Mouse (Mus musculus) heart, embryonic 13.5 days (tissue): Measurements from ENCODE around the gene 1700024P04Rik. TPM values are rescaled to one million over a fixed set of nuclear protein-coding genes. Genes with fewer than 3 reads are reported as not detected.

ENCODE experiments used
- ATAC-seq: fragments of 200-750 bp; cut with Nextera tagmentation; 2 replicates; pipeline ENCODE4 v1.8.0; 2017; ENCODE audit warnings: moderate TSS enrichment; ENCODE audit not compliant: insufficient number of reproducible peaks, low FRiP score, low TSS enrichment; ENCODE audit errors: extremely low read depth
- H3K27ac ChIP-seq: fragments of 300-500 bp; sonication (generic); replicated peaks from 2 replicates; pipeline ENCODE4 v1.5.1; 2015; ENCODE audit warnings: moderate library complexity, mild to moderate bottlenecking, inconsistent platforms
- H3K27me3 ChIP-seq: fragments of 300-500 bp; sonication (generic); replicated peaks from 2 replicates; pipeline ENCODE4 v1.6.1; 2015; ENCODE audit warnings: mild to moderate bottlenecking, inconsistent platforms
- H3K36me3 ChIP-seq: fragments of 300-500 bp; sonication (generic); 2 replicates; pipeline ENCODE4 v1.6.1; 2015; ENCODE audit warnings: mild to moderate bottlenecking, inconsistent platforms
- H3K4me1 ChIP-seq: fragments of 300-500 bp; sonication (generic); 2 replicates; pipeline ENCODE4 v1.6.1; 2015; ENCODE audit warnings: inconsistent platforms
- H3K4me2 ChIP-seq: fragments of 300-500 bp; sonication (generic); 2 replicates; pipeline ENCODE4 v1.6.1; 2015; ENCODE audit warnings: inconsistent platforms, mild to moderate bottlenecking, moderate library complexity
- H3K4me3 ChIP-seq: fragments of 300-500 bp; sonication (generic); 2 replicates; pipeline ENCODE4 v1.5.1; 2015; ENCODE audit warnings: moderate library complexity, mild to moderate bottlenecking, inconsistent platforms
- H3K9ac ChIP-seq: fragments of 300-500 bp; sonication (generic); 2 replicates; pipeline ENCODE4 v1.6.1; 2015; ENCODE audit warnings: inconsistent platforms, mild to moderate bottlenecking, moderate library complexity
- H3K9me3 ChIP-seq: fragments of 300-500 bp; sonication (generic); 2 replicates; pipeline ENCODE4 v1.6.1; 2016; ENCODE audit warnings: inconsistent platforms
- WGBS: fragments of 180-500 bp; shearing (Covaris S2); methylation state at CpG from one replicate; pipeline ENCODE4 v1.1.7; 2015; ENCODE audit warnings: mixed read lengths; 5-methylcytosine and 5-hydroxymethylcytosine counted together
- polyA plus RNA-seq: library from polyadenylated mRNA; unstranded; fragments of >200 nt; fragmentation: Nextera tagmentation; extraction: Ambion mirVana; gene quantifications from 2 replicates; pipeline ENCODE4 v1.2.1, GENCODE M21; 2015

The 1700024P04Rik gene
- polyA plus RNA-seq, 1 experiment from 2014 or later, result not detected

- Histone ChIP-seq H3K9me3 (no peaks in the 10 kb centered on the region), H3K9ac (no peak overlapping the region), H3K4me3 (no peak overlapping the region), H3K4me2 (no peak overlapping the region), H3K27me3 (no peaks in the 10 kb centered on the region), H3K36me3 (no peaks in the 10 kb centered on the region), H3K27ac (no peak overlapping the region), H3K4me1 (peaks cover 8% of the 10 kb centered on the region; the same call in 1 of the 2 replicates)
- WGBS, result 79% methylated on average over 1 of the region's 1 CpGs
- no peak for ATAC-seq
Measured at GRCm38 (mm10) chr13:98963612-98964011, 20.8 kb downstream of the 1700024P04Rik start.

GRCm38 (mm10) chr13:98958177-98958576, 26.2 kb downstream of the 1700024P04Rik start:
- no peak for ATAC-seq
- no peak overlapping the region for H3K4me2 ChIP-seq
- no peaks in the 10 kb centered on the region for H3K36me3 ChIP-seq
- no peak overlapping the region for H3K27ac ChIP-seq
- WGBS, result 53% methylated on average over 2 of the region's 2 CpGs
- H3K4me3 ChIP-seq, result no peak overlapping the region
- H3K9ac ChIP-seq, result no peak overlapping the region
- peaks cover 12% of the 10 kb centered on the region for H3K4me1 ChIP-seq
- no peaks in the 10 kb centered on the region for H3K9me3 ChIP-seq
- H3K27me3 ChIP-seq, result no peaks in the 10 kb centered on the region

- no peak for ATAC-seq
- Histone ChIP-seq H3K27me3 (no peaks in the 10 kb centered on the region), H3K36me3 (no peaks in the 10 kb centered on the region), H3K9ac (no peak overlapping the region), H3K4me2 (no peak overlapping the region), H3K4me1 (peaks cover 12% of the 10 kb centered on the region), H3K27ac (no peak overlapping the region), H3K4me3 (no peak overlapping the region), H3K9me3 (no peaks in the 10 kb centered on the region)
- WGBS, result 74% methylated on average over 2 of the region's 2 CpGs
Measured at GRCm38 (mm10) chr13:98956209-98956608, 28.2 kb downstream of the 1700024P04Rik start.

- Histone ChIP-seq H3K36me3 (no peaks in the 10 kb centered on the region), H3K27ac (no peak overlapping the region), H3K4me2 (no peak overlapping the region), H3K4me3 (no peak overlapping the region), H3K9me3 (no peaks in the 10 kb centered on the region), H3K9ac (0 out of 2 replicates have a peak overlapping the region, but pooled peaks have one; percentile 5), H3K4me1 (peaks cover 12% of the 10 kb centered on the region), H3K27me3 (no peaks in the 10 kb centered on the region)
- WGBS, result 57% methylated on average over 6 of the region's 6 CpGs
- no peak for ATAC-seq
Measured at GRCm38 (mm10) chr13:98955676-98956075, 28.7 kb downstream of the 1700024P04Rik start.

- WGBS, result 33% methylated on average over 5 of the region's 5 CpGs
- peaks cover 12% of the 10 kb centered on the region for H3K4me1 ChIP-seq
- no peak overlapping the region for H3K4me2 ChIP-seq
- 0 out of 2 replicates have a peak overlapping the region, but pooled peaks have one; percentile 5 for H3K9ac ChIP-seq
- H3K9me3 ChIP-seq, result no peaks in the 10 kb centered on the region
- no peak for ATAC-seq
- no peak overlapping the region for H3K27ac ChIP-seq
- H3K4me3 ChIP-seq, result no peak overlapping the region
- H3K27me3 ChIP-seq, result no peaks in the 10 kb centered on the region
- no peaks in the 10 kb centered on the region for H3K36me3 ChIP-seq
Measured at GRCm38 (mm10) chr13:98955226-98955625, 29.1 kb downstream of the 1700024P04Rik start.

- ATAC-seq, result no peak
- Histone ChIP-seq H3K36me3 (no peaks in the 10 kb centered on the region), H3K9me3 (no peaks in the 10 kb centered on the region), H3K4me3 (no peak overlapping the region), H3K27ac (no peak overlapping the region), H3K4me2 (no peak overlapping the region), H3K27me3 (no peaks in the 10 kb centered on the region), H3K9ac (no peak overlapping the region), H3K4me1 (peaks cover 12% of the 10 kb centered on the region)
- WGBS, result 72% methylated on average over 5 of the region's 5 CpGs
Measured at GRCm38 (mm10) chr13:98953830-98954229, 30.5 kb downstream of the 1700024P04Rik start.

GRCm38 (mm10) chr13:98951951-98952350, 32.4 kb downstream of the 1700024P04Rik start:
- 74% methylated on average over 7 of the region's 7 CpGs for WGBS
- Histone ChIP-seq H3K4me2 (no peak overlapping the region), H3K4me1 (peaks cover 9% of the 10 kb centered on the region), H3K9ac (no peak overlapping the region), H3K9me3 (no peaks in the 10 kb centered on the region), H3K36me3 (no peaks in the 10 kb centered on the region), H3K27me3 (no peaks in the 10 kb centered on the region), H3K4me3 (no peak overlapping the region), H3K27ac (no peak overlapping the region)
- no peak for ATAC-seq

- H3K9ac ChIP-seq, result no peak overlapping the region
- H3K9me3 ChIP-seq, result no peaks in the 10 kb centered on the region
- no peaks in the 10 kb centered on the region for H3K27me3 ChIP-seq
- no peaks in the 10 kb centered on the region for H3K36me3 ChIP-seq
- H3K4me2 ChIP-seq, result no peak overlapping the region
- no peak for ATAC-seq
- no peaks in the 10 kb centered on the region for H3K4me1 ChIP-seq
- WGBS, result 63% methylated on average over 4 of the region's 4 CpGs
- no peak overlapping the region for H3K4me3 ChIP-seq
- H3K27ac ChIP-seq, result no peak overlapping the region
Measured at GRCm38 (mm10) chr13:98948146-98948545, 36.2 kb downstream of the 1700024P04Rik start.

GRCm38 (mm10) chr13:98946434-98946833, 37.9 kb downstream of the 1700024P04Rik start:
- no peak overlapping the region for H3K4me3 ChIP-seq
- no peak for ATAC-seq
- no peaks in the 10 kb centered on the region for H3K27me3 ChIP-seq
- no peaks in the 10 kb centered on the region for H3K36me3 ChIP-seq
- WGBS, result 81% methylated on average over 7 of the region's 7 CpGs
- H3K4me2 ChIP-seq, result no peak overlapping the region
- H3K27ac ChIP-seq, result no peak overlapping the region
- H3K9ac ChIP-seq, result no peak overlapping the region
- 0 out of 2 replicates have a peak, but pooled peaks cover 9% of the 10 kb centered on the region for H3K4me1 ChIP-seq
- no peaks in the 10 kb centered on the region for H3K9me3 ChIP-seq

- H3K27ac ChIP-seq, result no peak overlapping the region
- 76% methylated on average over 3 of the region's 3 CpGs for WGBS
- H3K9ac ChIP-seq, result no peak overlapping the region
- no peaks in the 10 kb centered on the region for H3K9me3 ChIP-seq
- H3K4me2 ChIP-seq, result no peak overlapping the region
- H3K36me3 ChIP-seq, result no peaks in the 10 kb centered on the region
- H3K4me1 ChIP-seq, result 0 out of 2 replicates have a peak, but pooled peaks cover 9% of the 10 kb centered on the region
- H3K27me3 ChIP-seq, result no peaks in the 10 kb centered on the region
- H3K4me3 ChIP-seq, result no peak overlapping the region
- ATAC-seq, result no peak
Measured at GRCm38 (mm10) chr13:98945908-98946307, 38.5 kb downstream of the 1700024P04Rik start.

- ATAC-seq, result no peak
- H3K4me3 ChIP-seq, result no peak overlapping the region
- no peak overlapping the region for H3K27ac ChIP-seq
- no peak overlapping the region for H3K4me2 ChIP-seq
- no peaks in the 10 kb centered on the region for H3K36me3 ChIP-seq
- no peak overlapping the region for H3K9ac ChIP-seq
- H3K9me3 ChIP-seq, result no peaks in the 10 kb centered on the region
- WGBS, result 85% methylated on average over 4 of the region's 4 CpGs
- H3K4me1 ChIP-seq, result 0 out of 2 replicates have a peak, but pooled peaks cover 9% of the 10 kb centered on the region
- no peaks in the 10 kb centered on the region for H3K27me3 ChIP-seq
Measured at GRCm38 (mm10) chr13:98945381-98945780, 39.0 kb downstream of the 1700024P04Rik start.

- 0 out of 2 replicates have a peak overlapping the region, but pooled peaks have one; percentile 16 for H3K4me2 ChIP-seq
- ATAC-seq, result no peak
Measured at GRCm38 (mm10) chr13:98944620-98945081, 39.7 kb downstream of the 1700024P04Rik start.

More at GRCm38 (mm10) chr13:98944620-98945081, 39.7 kb downstream of the 1700024P04Rik start:
- H3K36me3 ChIP-seq, result no peaks in the 10 kb centered on the region
- no peak overlapping the region for H3K9ac ChIP-seq
- H3K4me1 ChIP-seq, result 0 out of 2 replicates have a peak, but pooled peaks cover 9% of the 10 kb centered on the region
- 63% methylated on average over 7 of the region's 7 CpGs for whole genome bisulfite sequencing
- no peaks in the 10 kb centered on the region for H3K9me3 ChIP-seq
- H3K27me3 ChIP-seq, result no peaks in the 10 kb centered on the region
- no peak overlapping the region for H3K4me3 ChIP-seq
- H3K27ac ChIP-seq, result no peak overlapping the region
